Mouse (Mus musculus) spleen, embryonic (tissue): ENCODE measurements around the gene Nr1i3.

ENCODE experiments used
- CTCF ChIA-PET: fragments of 350-600 bp; sonication (Branson Sonifier 250); formaldehyde crosslinking; loops from one replicate; lab custom pipeline; 2022; lab: Charles Lee

Gene Nr1i3

GRCm38 (mm10) chr1:171250680-171251593 lies 37.2 kb downstream of the Nr1i3 start, which contains the start of gene Ndufs2:
Gene Ndufs2 (minus strand): TSS chr1:171251388.
- CTCF ChIA-PET: interaction anchor here (0.6 to 0.7 kb wide), 2 partner anchors 10 to 14 kb away, joined by 3 to 7 read pairs; no protein-coding TSS in a partner anchor

GRCm38 (mm10) chr1:171251594-171252324 lies 38.0 kb downstream of the Nr1i3 start:
- CTCF ChIA-PET: interaction anchor here (0.6 to 0.7 kb wide), 2 partner anchors 9 to 14 kb away, joined by 3 to 7 read pairs; no protein-coding TSS in a partner anchor

- CTCF ChIA-PET: no interaction called here
Measured at GRCm38 (mm10) chr1:171252415-171252814, 38.6 kb downstream of the Nr1i3 start.

GRCm38 (mm10) chr1:171256095-171256818 lies 42.5 kb downstream of the Nr1i3 start:
- CTCF ChIA-PET: no interaction called here

GRCm38 (mm10) chr1:171256937-171257548 lies 43.3 kb downstream of the Nr1i3 start:
- CTCF ChIA-PET: interaction anchor here (0.6 to 1.7 kb wide), 2 partner anchors 15 to 253 kb away, joined by 6 to 9 read pairs; no protein-coding TSS in a partner anchor

- CTCF ChIA-PET: interaction anchor here (0.5 to 1.7 kb wide), 4 partner anchors 14 to 392 kb away, joined by 3 to 9 read pairs (median 4); no protein-coding TSS in a partner anchor
Measured at GRCm38 (mm10) chr1:171257781-171258180, 44.0 kb downstream of the Nr1i3 start.

- CTCF ChIA-PET: interaction anchor here (0.6 to 0.7 kb wide), 2 partner anchors 49 to 363 kb away, joined by 3 read pairs; no protein-coding TSS in a partner anchor
Measured at GRCm38 (mm10) chr1:171258921-171259320, 45.2 kb downstream of the Nr1i3 start.

GRCm38 (mm10) chr1:171260316-171260715 lies 46.5 kb downstream of the Nr1i3 start:
- CTCF ChIA-PET: interaction anchor here (0.7 to 1.2 kb wide), 2 partner anchors 9 to 12 kb away, joined by 3 to 7 read pairs; no protein-coding TSS in a partner anchor

GRCm38 (mm10) chr1:171262594-171263130 lies 48.9 kb downstream of the Nr1i3 start:
- CTCF ChIA-PET: no interaction called here

GRCm38 (mm10) chr1:171263185-171263611 lies 49.4 kb downstream of the Nr1i3 start:
- CTCF ChIA-PET: no interaction called here

- CTCF ChIA-PET: no interaction called here
Measured at GRCm38 (mm10) chr1:171263666-171264461, 50.1 kb downstream of the Nr1i3 start.

- CTCF ChIA-PET: interaction anchor here (0.7 kb wide), 1 partner anchor 124 kb away, joined by 11 read pairs; no protein-coding TSS in a partner anchor
Measured at GRCm38 (mm10) chr1:171265971-171266744, 52.4 kb downstream of the Nr1i3 start.

- CTCF ChIA-PET: no interaction called here
Measured at GRCm38 (mm10) chr1:171268341-171268740, 54.6 kb downstream of the Nr1i3 start.

GRCm38 (mm10) chr1:171269848-171270572 lies 56.2 kb downstream of the Nr1i3 start, which contains the start of gene B4galt3:
Gene B4galt3 (plus strand): TSS chr1:171270328.
- CTCF ChIA-PET: no interaction called here
